Mouse (Mus musculus) fat pad, adult 2 months (tissue): ENCODE data around the gene Idi2.
"Not testable (repeated sequence)": the region's sequence is repeated elsewhere in the genome, so short reads cannot be mapped to it uniquely, and the experiment has no call there.

ENCODE experiments used
- DNase-seq: peaks from one replicate; pipeline ENCODE4 v3.0.0-alpha.2; 2011; ENCODE audit warnings: low read depth, low spot score; ENCODE audit errors: extremely low read depth

Gene Idi2

DNA sequence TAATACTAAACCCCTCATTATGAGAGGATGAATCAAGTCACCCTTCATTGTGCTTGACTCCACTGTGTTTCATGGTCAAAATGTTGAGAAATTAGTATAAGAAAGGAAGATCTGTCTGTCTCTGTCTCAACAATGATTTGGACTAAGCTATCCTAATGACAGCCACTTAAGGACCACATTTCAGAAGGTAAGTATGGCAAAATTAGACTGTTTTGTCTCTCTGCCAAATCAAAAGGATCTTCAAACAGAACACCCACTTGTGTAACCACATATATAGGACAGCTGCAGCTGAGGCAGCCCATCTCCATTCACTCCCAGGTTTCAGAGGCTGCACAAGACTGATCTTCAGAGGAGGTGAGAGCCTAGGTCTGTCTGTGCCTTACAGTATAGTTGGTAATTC lies at the start of gene Idi2:
Idi2 (plus strand) TSS at position 301 of the 400 bp plus-strand sequence.
- DNase-seq = not testable (repeated sequence)

DNA sequence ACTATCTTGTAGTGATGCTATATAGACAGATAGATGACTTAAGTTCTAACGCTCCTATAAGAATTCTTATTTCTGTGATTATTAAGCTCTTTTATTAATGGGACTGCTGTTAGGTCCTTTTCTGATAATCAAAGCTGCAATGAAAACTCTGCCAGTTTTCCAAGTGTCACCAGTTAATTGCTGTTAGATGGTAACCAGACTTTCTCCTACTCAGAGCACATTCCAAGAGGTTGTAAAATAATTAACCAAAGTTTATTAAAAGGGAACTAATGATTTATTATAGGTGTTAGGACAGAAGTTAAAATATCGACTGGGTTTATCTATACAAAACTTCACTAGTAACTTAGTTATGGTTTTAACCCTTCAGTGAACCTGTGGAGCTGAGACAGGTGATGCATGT lies 46.7 kb upstream of the Idi2 start:
- DNase-seq = not testable (repeated sequence)

DNA sequence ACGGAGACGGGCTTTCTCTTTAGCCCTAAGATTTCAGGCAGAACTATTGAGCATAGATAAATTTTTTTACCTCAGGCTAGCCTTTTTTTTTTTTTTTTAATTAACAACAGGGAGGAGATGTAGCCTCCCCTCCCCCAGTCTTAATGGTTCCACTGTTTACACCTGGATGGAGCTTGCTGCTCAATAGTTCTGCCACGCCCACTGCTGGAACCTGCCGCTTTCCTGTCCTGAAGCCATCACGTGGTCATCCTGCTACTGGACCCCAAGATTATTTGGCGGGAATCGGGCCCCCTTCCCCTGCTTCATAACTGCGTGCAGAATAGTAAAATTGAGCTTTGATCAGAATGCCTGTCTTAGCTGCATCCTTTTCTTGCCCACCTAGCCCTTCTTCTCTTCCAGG lies 38.8 kb upstream of the Idi2 start:
- DNase-seq = not testable (repeated sequence)

DNA sequence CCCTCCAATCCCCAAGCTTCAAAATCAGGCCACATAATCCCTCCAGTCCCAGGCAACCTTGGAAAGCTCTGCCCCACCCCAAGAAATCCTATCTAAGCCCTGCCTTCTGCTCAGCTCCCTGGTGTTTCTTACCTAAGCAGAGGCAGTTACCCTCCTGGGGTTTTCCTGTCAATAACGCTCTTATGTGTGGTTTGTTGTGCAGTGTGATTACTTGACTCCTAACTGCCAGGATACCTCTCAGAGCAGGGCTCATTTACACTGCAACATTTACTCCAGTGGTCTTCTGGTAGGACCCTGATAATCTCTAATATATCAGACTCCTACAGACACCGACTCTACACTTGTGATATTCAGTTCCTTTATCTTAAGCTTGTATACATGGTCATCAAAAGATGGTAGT lies 19.2 kb upstream of the Idi2 start:
- no peak for DNase-seq

DNA sequence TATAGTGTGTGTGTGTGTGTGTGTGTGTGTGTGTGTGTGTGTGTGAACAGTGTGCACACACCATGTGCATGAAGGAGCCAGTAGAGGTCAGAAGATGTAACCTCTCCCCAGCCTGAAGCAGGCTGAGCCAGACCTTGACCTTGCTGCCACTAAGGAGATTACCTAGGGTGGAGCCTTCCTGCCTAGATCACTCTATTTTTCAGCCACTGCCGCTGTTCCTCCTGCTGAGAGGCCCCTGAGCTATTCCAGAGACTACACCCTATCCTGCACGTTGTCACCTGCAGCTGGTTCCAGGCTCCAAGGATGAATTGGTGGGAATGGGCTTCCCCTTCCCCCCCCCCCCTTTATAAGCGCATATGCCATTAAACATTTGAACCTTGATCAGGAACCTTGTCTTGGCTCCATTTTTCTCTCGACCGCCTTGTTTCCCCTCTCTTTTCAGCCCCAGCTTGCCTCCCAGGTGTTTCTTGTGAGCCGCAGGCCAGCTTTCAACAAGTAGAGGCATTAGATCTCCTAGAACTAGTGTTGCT lies 15.0 kb upstream of the Idi2 start:
- DNase-seq = not testable (repeated sequence)

DNA sequence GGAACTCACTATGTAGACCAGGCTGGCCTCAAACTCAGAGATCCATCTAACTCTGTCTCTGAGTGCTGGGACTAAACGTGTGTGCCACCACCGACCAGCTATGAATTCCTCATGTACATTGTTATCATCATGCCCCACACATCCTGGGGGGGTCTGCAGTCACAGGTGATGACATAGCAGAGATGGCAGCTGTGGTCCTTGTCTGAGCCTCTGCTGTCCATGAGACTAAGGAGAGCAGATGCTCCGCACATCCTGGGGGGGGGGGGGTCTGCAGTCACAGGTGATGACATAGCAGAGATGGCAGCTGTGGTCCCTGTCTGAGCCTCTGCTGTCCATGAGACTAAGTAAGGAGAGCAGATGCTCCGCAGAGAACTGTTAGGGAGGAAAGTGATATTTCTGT lies 11.6 kb upstream of the Idi2 start:
- DNase-seq = not testable (repeated sequence)

DNA sequence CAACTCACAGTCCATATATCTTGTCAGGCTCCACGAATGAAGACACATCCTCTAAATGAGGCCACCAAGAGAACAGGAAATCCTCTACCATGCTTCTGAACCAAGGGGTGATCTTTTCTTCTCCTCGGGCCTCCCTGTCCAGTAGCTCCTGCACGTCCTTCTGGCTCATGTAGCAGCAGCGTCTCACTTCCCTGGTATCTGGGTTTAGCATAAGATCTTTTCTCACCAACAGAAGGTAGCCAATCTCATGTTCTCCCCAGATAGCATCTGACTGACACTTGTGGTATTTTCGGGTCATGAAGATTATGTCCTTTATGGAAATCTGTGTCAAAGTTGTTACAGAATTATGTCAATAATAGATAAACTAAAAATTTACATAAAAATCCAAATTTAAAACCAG lies 11.0 kb upstream of the Idi2 start:
- DNase-seq = not testable (repeated sequence)

DNA sequence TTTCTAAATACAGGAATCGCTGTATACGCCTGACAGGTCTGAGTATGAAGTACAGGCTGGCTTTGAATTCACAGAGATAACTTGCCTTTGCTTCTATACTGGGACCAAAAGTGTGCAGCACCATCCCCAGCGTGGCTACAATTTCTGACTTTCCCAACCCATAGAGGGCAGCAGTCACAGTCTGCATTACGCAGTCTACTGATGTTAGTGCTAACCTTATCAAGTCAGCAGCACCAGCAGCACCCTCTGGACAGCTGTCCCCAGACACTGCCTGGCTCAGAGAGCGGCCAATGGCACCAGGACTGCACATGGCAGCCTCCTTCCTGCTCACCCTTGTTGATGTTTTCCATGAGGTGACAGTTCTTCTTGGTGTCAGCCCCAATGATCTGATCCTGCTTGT lies 8.8 kb upstream of the Idi2 start:
- DNase-seq = not testable (repeated sequence)

DNA sequence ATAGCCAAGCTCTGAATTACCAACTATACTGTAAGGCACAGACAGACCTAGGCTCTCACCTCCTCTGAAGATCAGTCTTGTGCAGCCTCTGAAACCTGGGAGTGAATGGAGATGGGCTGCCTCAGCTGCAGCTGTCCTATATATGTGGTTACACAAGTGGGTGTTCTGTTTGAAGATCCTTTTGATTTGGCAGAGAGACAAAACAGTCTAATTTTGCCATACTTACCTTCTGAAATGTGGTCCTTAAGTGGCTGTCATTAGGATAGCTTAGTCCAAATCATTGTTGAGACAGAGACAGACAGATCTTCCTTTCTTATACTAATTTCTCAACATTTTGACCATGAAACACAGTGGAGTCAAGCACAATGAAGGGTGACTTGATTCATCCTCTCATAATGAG lies 4.5 kb upstream of the Idi2 start, which contains the start of gene Gm9745:
Gm9745 (minus strand) TSS at position 101 of the 400 bp plus-strand sequence.
- DNase-seq = not testable (repeated sequence)

DNA sequence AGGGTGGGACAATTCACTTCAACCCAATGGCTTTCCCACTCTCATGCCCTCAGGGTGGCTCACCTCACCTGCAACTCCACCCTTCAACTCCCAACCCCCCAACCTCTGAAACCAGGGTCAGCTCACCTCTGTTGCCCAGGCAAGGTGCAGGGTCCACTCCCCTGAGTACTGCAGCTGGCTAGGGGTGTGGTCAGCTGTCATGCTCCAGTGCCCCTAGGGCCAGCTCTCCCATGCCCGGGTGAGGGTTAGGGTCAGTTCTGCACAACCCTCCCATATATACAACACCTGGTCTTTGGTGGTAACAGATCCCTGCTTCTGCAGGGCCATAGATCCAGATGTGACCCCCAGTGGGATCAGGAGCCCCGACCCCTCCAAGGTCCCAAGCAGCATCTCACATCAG lies 2.5 kb downstream of the Idi2 start:
- not testable (repeated sequence) for DNase-seq

DNA sequence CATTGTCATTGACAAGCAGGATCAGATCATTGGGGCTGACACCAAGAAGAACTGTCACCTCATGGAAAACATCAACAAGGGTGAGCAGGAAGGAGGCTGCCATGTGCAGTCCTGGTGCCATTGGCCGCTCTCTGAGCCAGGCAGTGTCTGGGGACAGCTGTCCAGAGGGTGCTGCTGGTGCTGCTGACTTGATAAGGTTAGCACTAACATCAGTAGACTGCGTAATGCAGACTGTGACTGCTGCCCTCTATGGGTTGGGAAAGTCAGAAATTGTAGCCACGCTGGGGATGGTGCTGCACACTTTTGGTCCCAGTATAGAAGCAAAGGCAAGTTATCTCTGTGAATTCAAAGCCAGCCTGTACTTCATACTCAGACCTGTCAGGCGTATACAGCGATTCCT lies 4.2 kb downstream of the Idi2 start:
- DNase-seq = not testable (repeated sequence)

DNA sequence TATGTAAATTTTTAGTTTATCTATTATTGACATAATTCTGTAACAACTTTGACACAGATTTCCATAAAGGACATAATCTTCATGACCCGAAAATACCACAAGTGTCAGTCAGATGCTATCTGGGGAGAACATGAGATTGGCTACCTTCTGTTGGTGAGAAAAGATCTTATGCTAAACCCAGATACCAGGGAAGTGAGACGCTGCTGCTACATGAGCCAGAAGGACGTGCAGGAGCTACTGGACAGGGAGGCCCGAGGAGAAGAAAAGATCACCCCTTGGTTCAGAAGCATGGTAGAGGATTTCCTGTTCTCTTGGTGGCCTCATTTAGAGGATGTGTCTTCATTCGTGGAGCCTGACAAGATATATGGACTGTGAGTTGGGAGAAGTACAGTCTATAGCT lies 6.4 kb downstream of the Idi2 start:
- DNase-seq = not testable (repeated sequence)

DNA sequence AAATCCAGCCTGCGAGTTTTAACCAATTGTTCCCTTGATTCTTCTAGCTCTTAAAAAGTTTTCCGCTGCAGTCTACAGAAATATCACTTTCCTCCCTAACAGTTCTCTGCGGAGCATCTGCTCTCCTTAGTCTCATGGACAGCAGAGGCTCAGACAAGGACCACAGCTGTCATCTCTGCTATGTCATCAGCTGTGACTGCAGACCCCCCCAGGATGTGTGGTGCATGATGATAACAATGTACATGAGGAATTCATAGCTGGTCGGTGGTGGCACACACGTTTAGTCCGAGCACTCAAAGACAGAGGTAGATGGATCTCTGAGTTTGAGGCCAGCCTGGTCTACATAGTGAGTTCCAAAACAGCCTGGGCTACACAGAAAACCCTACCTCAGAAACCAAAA lies 6.9 kb downstream of the Idi2 start:
- not testable (repeated sequence) for DNase-seq

DNA sequence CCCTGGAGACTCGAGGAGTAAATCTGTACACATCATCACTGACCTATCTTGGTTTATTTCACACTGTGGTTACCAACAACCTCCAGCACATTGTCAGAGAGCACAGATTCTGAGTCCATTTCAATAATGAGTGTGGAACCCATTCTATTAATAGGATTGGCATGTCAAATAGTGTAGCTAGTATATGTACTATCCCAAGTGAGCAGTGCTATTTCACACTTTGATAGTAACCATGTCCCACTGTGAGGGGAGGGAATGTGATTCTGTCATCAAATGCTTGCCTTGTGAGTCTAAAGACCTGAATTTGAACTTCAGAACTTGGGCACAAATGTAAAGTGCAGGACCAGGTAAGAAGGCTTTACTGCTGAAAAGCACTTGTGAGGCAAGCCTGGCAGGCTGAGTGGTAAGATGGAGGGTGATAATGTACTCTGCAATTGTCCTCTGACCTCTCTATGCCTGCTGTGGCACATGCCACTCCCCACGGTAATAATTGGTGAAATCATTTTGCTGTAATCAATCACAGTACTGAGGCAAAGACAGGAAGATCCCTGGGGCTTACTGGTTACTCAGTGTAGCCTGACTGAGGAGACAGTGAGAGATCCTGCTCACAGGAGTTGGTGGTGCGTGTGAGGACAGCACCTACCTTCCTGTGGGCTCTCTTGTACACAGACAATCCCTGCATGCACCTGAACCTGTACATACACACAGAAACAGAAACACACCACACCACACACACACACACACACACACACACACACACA lies 8.6 kb downstream of the Idi2 start:
- DNase-seq = not testable (repeated sequence)

DNA sequence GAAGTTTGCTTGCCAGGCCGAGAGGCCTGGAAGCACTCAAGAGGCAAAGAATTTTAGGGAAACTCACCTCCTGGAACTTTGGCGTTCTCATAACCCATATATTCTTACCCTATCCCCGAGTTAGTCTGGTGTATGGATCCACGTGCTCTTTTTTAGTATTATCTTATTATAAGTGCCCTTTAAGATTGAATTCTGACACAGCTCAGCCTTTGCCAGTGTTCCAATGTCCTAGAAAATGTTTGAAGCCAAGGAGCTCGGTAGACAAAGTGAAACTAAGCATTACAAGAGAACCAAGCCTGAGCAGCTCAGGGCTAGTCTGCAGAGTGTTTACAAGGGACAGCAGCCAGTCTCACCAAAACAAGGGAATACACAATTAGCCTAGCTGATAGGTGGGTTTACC lies 9.6 kb downstream of the Idi2 start:
- not testable (repeated sequence) for DNase-seq

DNA sequence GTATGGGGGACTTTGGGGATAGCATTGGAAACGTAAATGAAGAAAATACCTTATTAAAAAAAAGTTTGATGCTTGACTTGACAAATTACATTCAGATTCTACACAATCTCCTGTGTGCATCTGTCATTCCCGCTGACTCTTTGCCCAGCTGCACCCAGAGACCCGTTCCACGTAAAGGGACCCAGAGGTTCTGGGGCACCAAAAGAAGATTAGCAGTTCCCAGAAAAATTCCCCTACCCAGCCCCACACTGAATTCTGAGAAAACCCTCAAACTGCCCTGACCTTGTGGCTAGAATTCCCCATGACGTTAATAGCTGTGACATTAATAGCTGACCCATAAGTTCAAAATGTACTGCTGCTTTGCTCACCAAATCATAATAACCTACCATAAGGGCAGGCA lies 12.6 kb downstream of the Idi2 start:
- no peak for DNase-seq

DNA sequence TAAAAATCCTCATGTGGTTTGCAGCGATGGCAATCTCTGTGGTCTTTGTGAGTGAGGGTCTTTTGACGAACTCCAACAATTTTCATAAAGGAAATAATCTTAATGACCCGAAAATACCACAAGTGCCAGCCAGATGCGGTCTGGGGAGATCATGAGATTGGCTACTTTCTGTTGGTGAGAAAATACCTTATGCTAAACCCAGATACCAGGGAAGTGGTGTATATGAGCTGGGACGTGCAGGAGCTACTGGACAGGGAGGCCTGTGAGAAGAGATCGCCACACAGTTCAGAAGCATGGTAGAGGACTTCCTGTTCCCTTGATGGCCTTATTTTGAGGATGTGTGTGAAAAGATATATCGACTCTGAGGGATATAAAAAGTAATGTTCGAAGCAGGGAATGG lies 15.1 kb downstream of the Idi2 start:
- DNase-seq = no peak

DNA sequence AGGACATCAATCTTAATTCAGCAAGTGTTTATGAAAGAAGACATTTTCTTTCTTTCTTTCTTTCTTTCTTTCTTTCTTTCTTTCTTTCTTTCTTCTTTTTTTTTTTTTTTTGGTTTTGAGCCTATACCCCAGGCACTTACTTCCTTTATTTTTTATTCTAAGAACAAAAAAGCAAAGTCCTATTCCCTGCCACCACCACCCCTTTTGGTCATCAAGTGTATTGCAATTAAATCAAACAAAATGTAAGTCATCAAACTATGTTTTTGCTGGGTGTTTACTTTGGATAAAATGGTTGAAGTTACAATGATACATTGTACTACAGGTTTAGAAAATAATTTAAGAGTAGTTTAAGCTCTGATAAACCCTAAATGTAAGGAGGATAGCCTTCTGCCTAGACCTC lies 19.7 kb downstream of the Idi2 start:
- DNase-seq = no peak

DNA sequence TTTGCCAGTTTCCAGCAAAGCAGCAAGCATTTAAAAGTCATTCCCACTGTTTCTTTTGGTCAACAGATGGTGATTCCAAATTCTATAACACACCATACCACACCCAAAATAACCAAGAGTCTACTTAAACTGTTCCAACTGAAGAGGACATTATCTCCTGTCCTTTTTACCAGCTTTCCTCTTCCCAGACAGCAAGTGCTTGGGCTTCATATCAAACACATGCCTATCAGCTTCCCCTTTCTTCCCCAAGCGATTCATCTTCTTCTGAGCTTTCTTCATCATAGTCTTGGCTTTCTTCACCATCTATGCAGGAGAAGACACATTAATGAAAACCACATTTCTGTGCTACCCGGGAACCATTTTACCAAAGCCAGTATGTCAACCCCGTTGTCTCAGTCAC lies 20.3 kb downstream of the Idi2 start:
- DNase-seq = no peak

DNA sequence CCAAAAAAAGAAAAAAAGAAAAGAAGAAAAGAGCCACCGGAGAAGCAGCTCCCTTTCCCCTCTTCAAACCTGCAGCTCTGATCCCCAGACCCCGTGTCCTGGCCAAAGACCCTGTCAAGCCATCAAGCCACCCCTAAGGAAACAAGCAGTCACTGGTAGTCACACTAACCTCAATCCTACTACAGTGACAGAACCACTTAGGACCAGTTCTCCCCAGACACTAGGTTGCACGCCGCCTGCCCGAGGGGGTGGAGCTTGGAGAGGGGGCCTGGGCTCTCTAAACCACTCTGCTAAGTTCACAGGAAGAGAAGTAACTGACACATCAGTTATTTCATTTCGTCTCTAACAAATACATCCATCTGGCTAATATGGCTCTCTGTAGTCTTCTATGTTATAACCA lies 39.6 kb downstream of the Idi2 start:
- DNase-seq = no peak

DNA sequence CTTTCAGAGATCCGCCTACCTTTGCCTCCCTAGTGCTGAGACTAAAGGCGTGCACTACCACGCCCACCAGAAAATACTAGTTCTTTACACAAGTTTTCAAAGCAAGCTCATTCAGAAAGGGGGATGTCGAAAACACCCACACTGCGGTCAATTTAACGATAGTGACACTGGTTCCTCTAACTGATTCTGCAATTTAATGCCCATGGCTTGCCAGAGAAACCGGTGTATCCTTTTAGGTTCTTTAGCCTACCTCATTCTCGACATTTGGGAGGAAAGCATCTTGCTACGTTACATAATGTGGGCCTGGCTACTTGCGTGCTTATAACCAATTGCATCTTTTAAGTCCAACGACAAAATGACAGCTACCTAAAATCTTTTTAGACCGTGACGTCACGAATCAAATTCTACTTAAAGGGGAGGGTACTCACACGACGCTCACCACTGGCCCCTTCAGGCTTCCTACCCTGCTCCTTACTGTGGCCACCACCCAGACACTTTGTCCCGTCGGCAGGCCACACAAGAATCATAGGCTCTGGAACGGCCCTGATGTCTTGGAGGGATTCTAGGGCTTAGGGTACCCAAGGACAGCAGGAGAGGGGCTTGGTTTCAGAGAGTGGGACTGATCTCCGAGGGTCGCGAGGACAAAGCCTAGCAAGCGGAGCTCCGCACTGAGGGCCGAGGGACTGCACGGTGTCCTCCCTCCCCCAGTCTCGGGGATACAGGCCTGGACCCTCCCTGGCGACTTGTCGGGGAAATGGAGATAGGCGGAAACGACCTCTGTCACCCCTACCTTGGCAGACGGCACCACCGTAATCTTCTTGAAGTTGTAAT lies 42.7 kb downstream of the Idi2 start:
- no peak for DNase-seq
